Mouse (Mus musculus): ENCODE measurements at regions not wholly inside any gene's neighbourhood (a gene's known extent, or its start where the extent isn't known, plus 50 kb on each side); places are given as distances from the start of the nearest gene placed in this dataset.
A peak's percentile ranks its signal among the peaks of the same experiment; 100 is the strongest.

DNA sequence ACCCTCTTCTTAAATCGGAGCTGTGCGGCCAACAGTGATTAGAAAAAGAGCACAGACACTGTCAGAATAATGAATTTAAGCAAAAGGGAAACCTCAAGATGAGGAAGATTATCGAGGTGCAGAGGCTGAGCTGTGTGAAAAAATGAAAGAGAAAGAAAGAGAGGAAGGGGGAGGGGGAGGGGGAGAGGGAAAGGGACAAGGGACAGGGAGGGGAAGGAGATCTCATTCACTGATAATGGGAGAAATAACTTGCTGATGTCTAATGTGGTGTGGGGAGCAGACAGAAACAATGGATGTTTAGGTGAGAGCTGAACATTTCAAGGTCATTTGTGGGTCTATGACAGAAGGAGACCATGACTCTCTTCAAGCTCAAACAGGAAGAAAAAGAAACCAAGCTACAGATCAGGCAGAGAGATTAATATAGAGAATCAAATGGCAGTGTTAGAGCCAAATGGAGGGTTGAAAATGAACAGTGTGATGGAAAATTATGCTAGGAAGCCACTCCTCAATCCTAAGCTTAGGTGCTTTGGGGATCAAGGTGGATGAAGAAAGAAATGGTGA, 143.3 kb upstream of the Slco3a1 start:
- no peak overlapping the region for H3K4me3 ChIP-seq (ENCODE audit: low read length)
- no peak for ATAC-seq
- H3K9ac ChIP-seq (replicated peaks; ENCODE audit: low read length), result no peak overlapping the region
- no peak overlapping the region for H3K4me2 ChIP-seq (ENCODE audit: low read depth, low read length)
- H3K4me1 ChIP-seq (ENCODE audit: insufficient read depth, low read length), result no peaks in the 10 kb centered on the region
- WGBS, result 72% methylated on average over 3 of the region's 3 CpGs
- no peaks in the 10 kb centered on the region for H3K36me3 ChIP-seq (ENCODE audit: insufficient read depth, low read length)
- no peak overlapping the region for H3K27ac ChIP-seq
- DNase-seq (ENCODE audit: low spot score), result no peak
- H3K27me3 ChIP-seq (ENCODE audit: insufficient read depth, low read length), result no peaks in the 10 kb centered on the region
- H3K9me3 ChIP-seq (ENCODE audit: low read length), result no peaks in the 10 kb centered on the region
- TF ChIP-seq CTCF (IDR thresholded peaks at IDR 0.05; ENCODE audit: low read depth), result no peak

GRCm38 (mm10) chr7:74696286-74696685, 141.7 kb upstream of the Slco3a1 start:
- TF ChIP-seq CTCF (IDR thresholded peaks at IDR 0.05; ENCODE audit: low read depth), result no peak
- no peaks in the 10 kb centered on the region for H3K9me3 ChIP-seq (ENCODE audit: low read length)
- H3K4me2 ChIP-seq (ENCODE audit: low read depth, low read length), result no peak overlapping the region
- WGBS, result 85% methylated on average over 4 of the region's 4 CpGs
- H3K9ac ChIP-seq (replicated peaks; ENCODE audit: low read length), result no peak overlapping the region
- H3K27ac ChIP-seq, result no peak overlapping the region
- H3K4me1 ChIP-seq (ENCODE audit: insufficient read depth, low read length), result no peaks in the 10 kb centered on the region
- H3K4me3 ChIP-seq (ENCODE audit: low read length), result no peak overlapping the region
- H3K27me3 ChIP-seq (ENCODE audit: insufficient read depth, low read length), result no peaks in the 10 kb centered on the region
- ATAC-seq, result no peak
- H3K36me3 ChIP-seq (ENCODE audit: insufficient read depth, low read length), result no peaks in the 10 kb centered on the region
- no peak for DNase-seq (ENCODE audit: low spot score)

DNA sequence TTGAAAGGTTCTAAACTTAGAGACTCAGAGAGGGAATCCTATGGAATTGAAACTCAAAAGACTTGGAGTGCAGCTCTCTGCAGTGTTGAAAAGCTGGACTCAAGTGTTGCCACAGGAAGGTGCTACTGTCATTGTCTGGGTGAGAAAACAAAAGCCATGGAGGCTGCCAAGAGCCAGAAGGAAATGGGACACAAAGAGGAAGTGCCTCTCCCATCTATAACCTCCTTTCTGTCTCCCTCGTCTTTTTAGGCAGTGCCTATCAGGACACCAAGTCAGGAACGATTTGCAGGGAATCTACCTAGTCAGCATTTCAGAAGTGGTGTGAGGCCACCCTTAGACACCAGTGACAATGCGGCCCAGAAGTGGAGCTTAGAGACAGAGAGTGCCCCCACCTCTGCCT, 138.5 kb upstream of the Slco3a1 start:
- 68% methylated on average over 3 of the region's 3 CpGs for WGBS

DNA sequence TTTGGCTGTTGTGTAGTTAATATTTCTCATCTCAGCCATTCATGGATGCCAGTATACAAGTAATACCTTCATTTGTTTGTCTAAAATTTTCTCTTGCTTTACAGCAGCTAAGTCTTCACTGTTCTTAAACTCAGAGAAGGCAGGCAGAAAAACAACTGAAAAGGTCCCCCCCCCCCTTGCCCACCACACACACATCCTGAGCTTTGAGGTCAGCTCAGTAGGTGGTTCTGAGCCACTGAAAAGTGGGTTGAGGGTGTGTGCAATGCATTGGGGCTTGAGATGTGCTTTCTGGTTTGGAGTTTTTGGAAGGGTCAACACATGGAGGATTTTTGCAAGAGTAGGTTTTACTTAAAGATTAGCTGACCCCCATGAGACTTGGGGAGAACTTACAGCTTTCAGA, 136.1 kb upstream of the Slco3a1 start:
- DNase-seq (ENCODE audit: low spot score) (no peak), ATAC-seq (no peak)
- Histone ChIP-seq H3K4me3 (ENCODE audit: low read length) (no peak overlapping the region), H3K9me3 (ENCODE audit: low read length) (no peaks in the 10 kb centered on the region), H3K27ac (no peak overlapping the region), H3K9ac (replicated peaks; ENCODE audit: low read length) (no peak overlapping the region), H3K27me3 (ENCODE audit: insufficient read depth, low read length) (no peaks in the 10 kb centered on the region), H3K36me3 (ENCODE audit: insufficient read depth, low read length) (no peaks in the 10 kb centered on the region), H3K4me2 (ENCODE audit: low read depth, low read length) (no peak overlapping the region), H3K4me1 (ENCODE audit: insufficient read depth, low read length) (no peaks in the 10 kb centered on the region)
- no peak for TF ChIP-seq CTCF (IDR thresholded peaks at IDR 0.05; ENCODE audit: low read depth)

More for the DNA sequence above, 138.5 kb upstream of the Slco3a1 start:
- DNase-seq (ENCODE audit: low spot score) (no peak), ATAC-seq (no peak)
- no peaks in the 10 kb centered on the region for H3K9me3 ChIP-seq (ENCODE audit: low read length)
- no peak for TF ChIP-seq CTCF (IDR thresholded peaks at IDR 0.05; ENCODE audit: low read depth)
- no peak overlapping the region for H3K27ac ChIP-seq
- H3K4me3 ChIP-seq (ENCODE audit: low read length), result no peak overlapping the region
- H3K4me1 ChIP-seq (ENCODE audit: insufficient read depth, low read length), result no peaks in the 10 kb centered on the region
- no peak overlapping the region for H3K4me2 ChIP-seq (ENCODE audit: low read depth, low read length)
- H3K27me3 ChIP-seq (ENCODE audit: insufficient read depth, low read length), result no peaks in the 10 kb centered on the region
- no peaks in the 10 kb centered on the region for H3K36me3 ChIP-seq (ENCODE audit: insufficient read depth, low read length)
- H3K9ac ChIP-seq (replicated peaks; ENCODE audit: low read length), result no peak overlapping the region

DNA sequence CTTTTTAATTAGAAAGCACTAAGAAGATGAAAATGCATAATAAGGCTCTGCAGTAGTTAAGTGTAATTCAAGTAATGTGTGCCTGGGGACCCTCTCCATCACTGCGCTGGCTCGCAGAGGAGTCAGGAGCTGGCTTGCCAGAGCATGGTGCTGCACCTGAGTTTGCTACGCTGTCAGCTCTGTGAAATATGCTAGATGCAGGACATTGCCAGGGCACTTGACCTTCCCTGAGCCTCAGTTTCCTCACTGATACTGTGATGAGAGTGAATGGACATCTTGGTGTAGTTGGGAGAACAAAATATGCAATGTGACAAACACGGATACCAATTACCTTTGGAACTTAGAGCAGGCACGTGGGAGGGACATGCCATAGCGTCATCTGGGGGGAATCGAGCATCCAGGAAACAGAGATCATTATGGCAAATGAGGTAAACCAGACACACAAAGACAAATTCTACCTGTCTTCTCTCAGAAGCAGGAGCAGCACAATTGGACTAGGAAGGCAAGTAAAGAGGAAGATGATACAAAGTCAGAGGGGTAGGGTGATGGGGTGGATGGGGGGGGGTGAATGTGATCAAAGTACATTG, 133.6 kb upstream of the Slco3a1 start:
- Histone ChIP-seq H3K9ac (replicated peaks; ENCODE audit: low read length) (no peak overlapping the region), H3K27ac (no peak overlapping the region), H3K9me3 (ENCODE audit: low read length) (no peaks in the 10 kb centered on the region), H3K27me3 (ENCODE audit: insufficient read depth, low read length) (no peaks in the 10 kb centered on the region), H3K36me3 (ENCODE audit: insufficient read depth, low read length) (no peaks in the 10 kb centered on the region), H3K4me2 (ENCODE audit: low read depth, low read length) (no peak overlapping the region), H3K4me1 (ENCODE audit: insufficient read depth, low read length) (no peaks in the 10 kb centered on the region), H3K4me3 (ENCODE audit: low read length) (no peak overlapping the region)
- WGBS, result 61% methylated on average over 7 of the region's 7 CpGs
- TF ChIP-seq CTCF (IDR thresholded peaks at IDR 0.05; ENCODE audit: low read depth), result no peak
- peak; percentile 56 for DNase-seq (ENCODE audit: low spot score)
- peak; percentile 67; the same call in 1 of the 2 replicates for ATAC-seq

DNA sequence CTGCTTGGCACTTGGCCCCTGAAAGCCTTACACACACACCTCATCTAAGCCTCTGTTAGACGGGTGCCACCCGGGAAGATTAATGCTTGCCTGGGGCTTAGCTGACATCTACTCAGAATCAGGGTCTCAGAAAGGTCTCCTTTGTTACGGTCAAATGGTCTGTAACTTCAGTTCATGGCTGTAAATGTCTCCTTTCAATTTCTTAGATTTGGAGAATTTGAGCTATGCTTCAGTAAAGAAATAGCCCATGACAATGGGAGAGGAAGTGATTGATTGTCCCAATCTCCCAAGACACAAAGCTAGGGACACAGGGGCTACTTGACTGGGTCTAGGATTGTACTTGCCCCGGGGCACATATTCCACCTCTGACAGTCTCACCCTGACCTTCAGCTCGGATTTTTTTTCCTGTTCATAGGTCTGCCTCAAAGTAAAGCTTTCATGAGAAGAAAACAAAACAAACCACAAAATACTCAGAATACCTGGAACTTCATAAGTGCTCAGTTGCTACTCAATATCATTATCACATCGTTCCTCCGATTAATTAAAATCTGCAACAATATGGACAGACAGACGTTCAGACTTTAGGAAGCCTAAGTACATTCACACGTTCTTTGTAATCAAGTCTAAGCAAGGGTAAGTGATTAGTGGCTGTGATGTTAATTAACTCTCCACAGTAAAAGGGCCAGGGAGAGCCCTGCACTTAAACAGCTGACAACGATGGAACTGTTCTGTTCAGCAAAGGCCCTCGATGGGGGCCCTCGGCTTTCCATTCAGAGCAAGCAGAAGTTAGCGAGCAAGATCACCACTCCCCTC, 132.9 kb upstream of the Slco3a1 start:
- no peak for DNase-seq (ENCODE audit: low spot score)

DNA sequence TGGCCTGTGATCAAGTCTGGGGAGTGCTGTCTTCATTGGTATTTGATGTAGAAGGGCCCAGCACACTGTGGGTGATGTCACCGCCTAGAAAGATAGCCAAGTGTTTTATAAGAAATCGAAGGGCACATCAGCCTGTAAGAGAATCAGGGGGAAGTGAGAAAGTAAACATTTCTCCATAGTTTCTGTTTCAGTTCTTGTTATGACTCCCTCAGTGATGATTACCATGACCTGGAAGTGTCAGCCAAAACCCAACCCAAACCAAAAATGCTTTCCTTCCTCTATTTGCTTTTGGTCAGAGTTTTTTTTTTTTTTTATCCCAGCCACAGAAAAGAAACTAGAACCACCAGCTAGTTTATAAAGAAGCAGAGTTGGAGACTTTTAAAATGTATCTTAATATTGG, 129.4 kb upstream of the Slco3a1 start:
- Histone ChIP-seq H3K27ac (no peak overlapping the region), H3K27me3 (ENCODE audit: insufficient read depth, low read length) (no peaks in the 10 kb centered on the region), H3K4me3 (ENCODE audit: low read length) (no peak overlapping the region), H3K4me1 (ENCODE audit: insufficient read depth, low read length) (no peaks in the 10 kb centered on the region), H3K9me3 (ENCODE audit: low read length) (no peaks in the 10 kb centered on the region), H3K4me2 (ENCODE audit: low read depth, low read length) (no peak overlapping the region), H3K36me3 (ENCODE audit: insufficient read depth, low read length) (no peaks in the 10 kb centered on the region), H3K9ac (replicated peaks; ENCODE audit: low read length) (no peak overlapping the region)
- no peak for DNase-seq (ENCODE audit: low spot score)
- no peak for ATAC-seq
- TF ChIP-seq CTCF (IDR thresholded peaks at IDR 0.05; ENCODE audit: low read depth), result no peak
- WGBS, result 80% methylated on average over 2 of the region's 2 CpGs

More for the DNA sequence above, 132.9 kb upstream of the Slco3a1 start:
- Histone ChIP-seq H3K9me3 (ENCODE audit: low read length) (no peaks in the 10 kb centered on the region), H3K4me2 (ENCODE audit: low read depth, low read length) (no peak overlapping the region), H3K27ac (no peak overlapping the region), H3K36me3 (ENCODE audit: insufficient read depth, low read length) (no peaks in the 10 kb centered on the region), H3K4me1 (ENCODE audit: insufficient read depth, low read length) (no peaks in the 10 kb centered on the region), H3K4me3 (ENCODE audit: low read length) (no peak overlapping the region), H3K9ac (replicated peaks; ENCODE audit: low read length) (no peak overlapping the region), H3K27me3 (ENCODE audit: insufficient read depth, low read length) (no peaks in the 10 kb centered on the region)
- peak; percentile 61 for ATAC-seq
- WGBS, result 34% methylated on average over 13 of the region's 13 CpGs
- TF ChIP-seq CTCF (IDR thresholded peaks at IDR 0.05; ENCODE audit: low read depth), result no peak
